Mouse (Mus musculus) heart, embryonic 13.5 days (tissue): Measurements from ENCODE around the gene Dmbx1. TPM values are rescaled to one million over a fixed set of nuclear protein-coding genes. Genes with fewer than 3 reads are reported as not detected.
A peak's percentile ranks its signal among the peaks of the same experiment; 100 is the strongest.

Experiments
- ATAC-seq: fragments of 200-750 bp; cut with Nextera tagmentation; 2 replicates; pipeline ENCODE4 v1.8.0; 2017; ENCODE audit warnings: moderate TSS enrichment; ENCODE audit not compliant: insufficient number of reproducible peaks, low FRiP score, low TSS enrichment; ENCODE audit errors: extremely low read depth
- H3K27ac ChIP-seq: fragments of 300-500 bp; sonication (generic); replicated peaks from 2 replicates; pipeline ENCODE4 v1.5.1; 2015; ENCODE audit warnings: moderate library complexity, mild to moderate bottlenecking, inconsistent platforms
- H3K27me3 ChIP-seq: fragments of 300-500 bp; sonication (generic); replicated peaks from 2 replicates; pipeline ENCODE4 v1.6.1; 2015; ENCODE audit warnings: mild to moderate bottlenecking, inconsistent platforms
- H3K36me3 ChIP-seq: fragments of 300-500 bp; sonication (generic); 2 replicates; pipeline ENCODE4 v1.6.1; 2015; ENCODE audit warnings: mild to moderate bottlenecking, inconsistent platforms
- H3K4me1 ChIP-seq: fragments of 300-500 bp; sonication (generic); 2 replicates; pipeline ENCODE4 v1.6.1; 2015; ENCODE audit warnings: inconsistent platforms
- H3K4me2 ChIP-seq: fragments of 300-500 bp; sonication (generic); 2 replicates; pipeline ENCODE4 v1.6.1; 2015; ENCODE audit warnings: inconsistent platforms, mild to moderate bottlenecking, moderate library complexity
- H3K4me3 ChIP-seq: fragments of 300-500 bp; sonication (generic); 2 replicates; pipeline ENCODE4 v1.5.1; 2015; ENCODE audit warnings: moderate library complexity, mild to moderate bottlenecking, inconsistent platforms
- H3K9ac ChIP-seq: fragments of 300-500 bp; sonication (generic); 2 replicates; pipeline ENCODE4 v1.6.1; 2015; ENCODE audit warnings: inconsistent platforms, mild to moderate bottlenecking, moderate library complexity
- H3K9me3 ChIP-seq: fragments of 300-500 bp; sonication (generic); 2 replicates; pipeline ENCODE4 v1.6.1; 2016; ENCODE audit warnings: inconsistent platforms
- WGBS: fragments of 180-500 bp; shearing (Covaris S2); methylation state at CpG from one replicate; pipeline ENCODE4 v1.1.7; 2015; ENCODE audit warnings: mixed read lengths; 5-methylcytosine and 5-hydroxymethylcytosine counted together
- polyA plus RNA-seq: library from polyadenylated mRNA; unstranded; fragments of >200 nt; fragmentation: Nextera tagmentation; extraction: Ambion mirVana; gene quantifications from 2 replicates; pipeline ENCODE4 v1.2.1, GENCODE M21; 2015

The Dmbx1 gene
- polyA plus RNA-seq, 1 experiment from 2014 or later: not detected

DNA sequence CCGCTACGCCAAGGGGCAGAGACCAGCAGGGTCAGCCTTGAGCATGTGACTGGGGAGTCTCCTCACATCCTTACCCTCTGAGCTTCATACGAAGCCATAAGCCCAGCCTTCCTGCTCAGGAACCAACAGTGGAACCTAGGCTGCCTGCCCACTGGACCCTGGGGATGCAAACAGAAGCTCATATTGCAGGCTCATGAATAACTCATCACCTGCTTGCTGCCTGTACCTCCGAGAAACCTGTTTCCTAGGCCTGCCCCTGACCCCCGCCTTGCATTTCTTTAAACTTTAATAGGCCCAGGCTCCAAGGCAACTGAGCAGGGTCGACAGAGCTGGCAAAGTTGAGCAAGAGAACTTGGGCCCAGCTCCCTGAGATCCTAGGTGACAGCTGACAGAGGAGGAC is 55.7 kb downstream of the Dmbx1 start, which contains the start of gene Kncn:
Gene Kncn, plus strand, starts transcription at position 379 of the 400 bp plus-strand sequence.
- H3K27ac ChIP-seq: no peak within 1 kb of the TSS
- peaks cover 48% of the 10 kb centered on the region for H3K27me3 ChIP-seq
- no peak within 1 kb of the TSS for H3K4me2 ChIP-seq
- no peaks in the 10 kb centered on the region for H3K36me3 ChIP-seq
- whole genome bisulfite sequencing: 65% methylated on average over 6 of the region's 6 CpGs
- no peak for ATAC-seq
- H3K9me3 ChIP-seq: no peaks in the 10 kb centered on the region
- H3K9ac ChIP-seq: no peak within 1 kb of the TSS
- no peak within 1 kb of the TSS for H3K4me3 ChIP-seq
- H3K4me1 ChIP-seq: no peaks in the 10 kb centered on the region

GRCm38 (mm10) chr4:115882195-115882594 is 57.5 kb downstream of the Dmbx1 start:
- Histone ChIP-seq H3K4me2 (no peak overlapping the region), H3K9me3 (no peaks in the 10 kb centered on the region), H3K4me1 (peaks cover 17% of the 10 kb centered on the region), H3K4me3 (no peak overlapping the region), H3K27ac (no peak overlapping the region), H3K36me3 (no peaks in the 10 kb centered on the region), H3K27me3 (peaks cover 35% of the 10 kb centered on the region), H3K9ac (no peak overlapping the region)
- 44% methylated on average over 4 of the region's 4 CpGs for WGBS
- ATAC-seq: no peak

GRCm38 (mm10) chr4:115881183-115881582 is 58.5 kb downstream of the Dmbx1 start:
- Histone ChIP-seq H3K27ac (no peak overlapping the region), H3K9ac (no peak overlapping the region), H3K4me3 (no peak overlapping the region), H3K4me2 (no peak overlapping the region), H3K36me3 (peaks cover 8% of the 10 kb centered on the region), H3K9me3 (no peaks in the 10 kb centered on the region), H3K4me1 (peaks cover 17% of the 10 kb centered on the region), H3K27me3 (peaks cover 27% of the 10 kb centered on the region)
- WGBS: 32% methylated on average over 1 of the region's 1 CpGs
- no peak for ATAC-seq

DNA sequence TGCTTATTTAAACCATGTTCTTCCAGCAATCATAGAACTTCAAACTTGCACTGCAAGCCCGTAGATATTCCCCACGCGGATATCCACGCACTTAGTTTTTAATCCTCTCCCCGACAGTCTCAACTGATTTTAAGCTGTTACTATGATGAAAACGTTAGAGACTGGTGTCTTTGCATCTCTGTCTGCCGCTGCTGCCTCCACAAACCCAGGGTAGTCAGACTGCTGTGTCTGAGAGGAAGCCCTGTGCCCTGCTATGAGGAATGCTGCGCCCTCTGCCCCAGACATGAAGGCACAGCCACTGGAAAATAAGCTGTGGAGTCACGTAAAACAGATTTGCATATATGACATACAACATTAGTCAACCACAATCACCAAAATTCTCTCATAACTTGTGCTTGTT is 60.9 kb downstream of the Dmbx1 start:
- Histone ChIP-seq H3K4me2 (peak overlapping the region; percentile 57), H3K9ac (no peak overlapping the region), H3K27ac (no peak overlapping the region), H3K9me3 (no peaks in the 10 kb centered on the region), H3K36me3 (peaks cover 31% of the 10 kb centered on the region), H3K27me3 (peaks cover 18% of the 10 kb centered on the region; the same call in 1 of the 2 replicates), H3K4me1 (peaks cover 17% of the 10 kb centered on the region), H3K4me3 (no peak overlapping the region)
- WGBS: 48% methylated on average over 9 of the region's 9 CpGs
- ATAC-seq: no peak

- no peaks in the 10 kb centered on the region for H3K9me3 ChIP-seq
- H3K27me3 ChIP-seq: peaks cover 18% of the 10 kb centered on the region; the same call in 1 of the 2 replicates
- H3K4me1 ChIP-seq: peaks cover 17% of the 10 kb centered on the region
- H3K4me2 ChIP-seq: peak overlapping the region; percentile 57
- H3K27ac ChIP-seq: no peak overlapping the region
- ATAC-seq: no peak
- 4% methylated on average over 11 of the region's 11 CpGs for WGBS
- peak overlapping the region; percentile 17; the same call in 1 of the 2 replicates for H3K4me3 ChIP-seq
- 0 out of 2 replicates have a peak overlapping the region, but pooled peaks have one; percentile 44 for H3K9ac ChIP-seq
- H3K36me3 ChIP-seq: peaks cover 37% of the 10 kb centered on the region
Measured at GRCm38 (mm10) chr4:115878216-115878678, 61.5 kb downstream of the Dmbx1 start.

- Histone ChIP-seq H3K9me3 (no peaks in the 10 kb centered on the region), H3K4me2 (no peak overlapping the region), H3K27me3 (0 out of 2 replicates have a peak, but pooled peaks cover 4% of the 10 kb centered on the region), H3K36me3 (peaks cover 69% of the 10 kb centered on the region), H3K4me3 (no peak overlapping the region), H3K27ac (no peak overlapping the region), H3K9ac (no peak overlapping the region), H3K4me1 (peaks cover 9% of the 10 kb centered on the region)
- ATAC-seq: no peak
- WGBS: 77% methylated on average over 3 of the region's 3 CpGs
Measured at GRCm38 (mm10) chr4:115873231-115873630, 66.5 kb downstream of the Dmbx1 start.

DNA sequence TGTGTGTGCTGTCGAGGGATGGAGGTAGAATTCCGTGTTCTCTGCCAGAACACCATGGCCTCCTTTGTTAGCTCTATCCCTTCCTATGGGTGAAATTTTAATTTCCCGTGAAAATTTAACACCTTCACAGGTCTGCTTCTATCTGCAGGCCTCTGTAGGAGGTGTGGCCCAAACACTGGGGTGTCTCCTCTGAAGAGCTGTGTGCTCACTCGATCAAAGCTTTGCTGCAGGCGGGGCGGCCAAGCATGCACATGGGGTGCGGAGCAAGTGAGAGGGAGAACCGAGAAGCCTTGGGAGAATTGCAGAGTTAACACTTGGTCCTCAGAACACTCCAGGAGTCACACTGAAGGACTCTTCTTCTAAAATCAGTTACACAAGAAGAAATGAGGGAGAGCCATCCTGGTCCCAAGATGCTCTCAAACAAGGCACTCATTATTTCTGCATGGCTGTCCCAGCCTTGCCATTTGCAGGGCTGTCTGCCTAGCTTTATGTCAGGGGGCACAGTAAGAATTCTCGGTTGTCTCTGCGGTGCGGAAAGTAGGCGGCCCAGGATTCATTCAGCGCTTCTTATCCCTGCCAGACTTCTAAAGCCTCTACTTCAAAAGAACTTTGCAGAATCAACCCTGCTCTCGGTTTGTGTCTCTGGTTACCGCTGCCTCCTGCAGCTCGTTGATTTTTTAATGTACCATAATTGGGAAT is 70.1 kb downstream of the Dmbx1 start:
- Histone ChIP-seq H3K9me3 (no peaks in the 10 kb centered on the region), H3K9ac (no peak overlapping the region), H3K36me3 (peaks cover 73% of the 10 kb centered on the region), H3K4me1 (no peaks in the 10 kb centered on the region), H3K4me2 (no peak overlapping the region), H3K27me3 (no peaks in the 10 kb centered on the region), H3K27ac (no peak overlapping the region), H3K4me3 (no peak overlapping the region)
- WGBS: 44% methylated on average over 16 of the region's 16 CpGs
- no peak for ATAC-seq

Other genes starting within 250 kb of the Dmbx1 start
- 23.6 and 25.5 TPM in 2 replicates for gene Efcab14, start 202.2 kb downstream of the Dmbx1 start, polyA plus RNA-seq
- gene Tex38, start 158.9 kb downstream of the Dmbx1 start, polyA plus RNA-seq: 0.19 TPM in 1 of 2 replicates, not detected in the other
- gene Atpaf1, start 155.1 kb downstream of the Dmbx1 start, polyA plus RNA-seq: 54.5 and 63.2 TPM in 2 replicates
- 6.4 and 7.6 TPM in 2 replicates for gene Mob3c, start 111.8 kb downstream of the Dmbx1 start, polyA plus RNA-seq
- gene Mknk1, start 100.7 kb downstream of the Dmbx1 start, polyA plus RNA-seq: 18.2 and 18.6 TPM in 2 replicates
- not detected in 2 replicates for gene Kncn, start 55.5 kb downstream of the Dmbx1 start, polyA plus RNA-seq
- not detected in 2 replicates for gene 6430628N08Rik, start 49.3 kb downstream of the Dmbx1 start, polyA plus RNA-seq
- gene Faah, start 78.0 kb upstream of the Dmbx1 start, polyA plus RNA-seq: 1.9 and 2.1 TPM in 2 replicates
- gene Nsun4, start 114.0 kb upstream of the Dmbx1 start, polyA plus RNA-seq: 24.9 and 25.3 TPM in 2 replicates
- gene Uqcrh, start 135.1 kb upstream of the Dmbx1 start, polyA plus RNA-seq: 925 and 1,094 TPM in 2 replicates
- gene Lrrc41, start 135.3 kb upstream of the Dmbx1 start, polyA plus RNA-seq: 49.5 and 52.2 TPM in 2 replicates
- 20.9 and 21.5 TPM in 2 replicates for gene Rad54l, start 183.8 kb upstream of the Dmbx1 start, polyA plus RNA-seq
- gene Pomgnt1, start 183.9 kb upstream of the Dmbx1 start, polyA plus RNA-seq: 56.9 and 61.5 TPM in 2 replicates
- 1.8 and 2.1 TPM in 2 replicates for gene Lurap1, start 211.4 kb upstream of the Dmbx1 start, polyA plus RNA-seq
- gene Tspan1, start 227.7 kb upstream of the Dmbx1 start, polyA plus RNA-seq: 0.22 and 0.45 TPM in 2 replicates
- gene 1700042G07Rik, start 233.4 kb upstream of the Dmbx1 start, polyA plus RNA-seq: not detected in 2 replicates
- not detected in 2 replicates for gene Gm49337, start 233.5 kb upstream of the Dmbx1 start, polyA plus RNA-seq